Mouse (Mus musculus) CD4-positive, CD25-positive, alpha-beta regulatory T cell, adult 4 months (primary cell): Measurements from ENCODE around the gene Asb10. TPM values are rescaled to one million over a fixed set of nuclear protein-coding genes. Genes with fewer than 3 reads are reported as not detected.

Experiments
- ATAC-seq: one replicate; pipeline ENCODE4 v1.8.0; 2017
- polyA plus RNA-seq, 2 experiments: library from polyadenylated mRNA; unstranded; fragments of 100-300 nt; shearing (Covaris generic); gene quantifications; one replicate each; pipeline ENCODE4 v1.2.1; 2017

Asb10 gene
- polyA plus RNA-seq, 2 experiments from 2014 or later, result not detected

- ATAC-seq, result no peak
Measured at GRCm38 (mm10) chr5:24535731-24536130, 5.0 kb downstream of the Asb10 start.

- no peak for ATAC-seq
Measured at GRCm38 (mm10) chr5:24534292-24534691, 6.5 kb downstream of the Asb10 start.

GRCm38 (mm10) chr5:24533391-24533790 lies 7.4 kb downstream of the Asb10 start:
- ATAC-seq, result no peak

GRCm38 (mm10) chr5:24530042-24530689 lies 10.6 kb downstream of the Asb10 start:
- peak; percentile 99 for ATAC-seq

- ATAC-seq, result no peak
Measured at GRCm38 (mm10) chr5:24527780-24528179, 13.0 kb downstream of the Asb10 start.

GRCm38 (mm10) chr5:24526889-24527230 lies 13.9 kb downstream of the Asb10 start, which contains the start of gene Gbx1:
TSS of gene Gbx1 (minus strand) at chr5:24527202.
- no peak for ATAC-seq

GRCm38 (mm10) chr5:24526190-24526888 lies 14.4 kb downstream of the Asb10 start:
- no peak for ATAC-seq

- no peak for ATAC-seq
Measured at GRCm38 (mm10) chr5:24525360-24526189, 15.2 kb downstream of the Asb10 start.

GRCm38 (mm10) chr5:24524522-24524921 lies 16.3 kb downstream of the Asb10 start:
- no peak for ATAC-seq

- ATAC-seq, result no peak
Measured at GRCm38 (mm10) chr5:24523806-24524205, 17.0 kb downstream of the Asb10 start.

GRCm38 (mm10) chr5:24521366-24521765 lies 19.4 kb downstream of the Asb10 start:
- no peak for ATAC-seq

- ATAC-seq, result no peak
Measured at GRCm38 (mm10) chr5:24512271-24512670, 28.5 kb downstream of the Asb10 start.

- no peak for ATAC-seq
Measured at GRCm38 (mm10) chr5:24510635-24511034, 30.1 kb downstream of the Asb10 start.

- ATAC-seq, result no peak
Measured at GRCm38 (mm10) chr5:24508406-24508805, 32.4 kb downstream of the Asb10 start.

- peak; percentile 82 for ATAC-seq
Measured at GRCm38 (mm10) chr5:24505513-24505912, 35.3 kb downstream of the Asb10 start.

- ATAC-seq, result no peak
Measured at GRCm38 (mm10) chr5:24502786-24503185, 38.0 kb downstream of the Asb10 start.

- ATAC-seq, result no peak
Measured at GRCm38 (mm10) chr5:24500851-24501250, 39.9 kb downstream of the Asb10 start.

- ATAC-seq, result no peak
Measured at GRCm38 (mm10) chr5:24499113-24499512, 41.7 kb downstream of the Asb10 start.

GRCm38 (mm10) chr5:24497526-24497925 lies 43.3 kb downstream of the Asb10 start:
- no peak for ATAC-seq

- no peak for ATAC-seq
Measured at GRCm38 (mm10) chr5:24496756-24497155, 44.0 kb downstream of the Asb10 start.

- ATAC-seq, result no peak
Measured at GRCm38 (mm10) chr5:24495019-24495418, 45.8 kb downstream of the Asb10 start.

- no peak for ATAC-seq
Measured at GRCm38 (mm10) chr5:24492546-24493285, 48.1 kb downstream of the Asb10 start.
